Comparison of ENCODE assay signal across 8 mouse cellular contexts in genomic region chr1:176212922-176213644, GRCm38 (mm10).
DNase-seq lines count a peak whose midpoint lies in the region; ATAC-seq lines count a peak whose summit lies in the region.

No protein-coding gene starts in this region.

- no peak for ATAC-seq in heart, embryonic 14.5 days (ENCODE audit: insufficient number of reproducible peaks, insufficient read depth, low FRiP score, low read depth)
- no peak for ATAC-seq in limb, embryonic 15.5 days (ENCODE audit: insufficient number of reproducible peaks, low FRiP score, low TSS enrichment, low read depth)

- peak overlapping the region; percentile 10 to 19; a peak in 3 of 4 replicates for H3K4me3 ChIP-seq in heart, embryonic 14.5 days (ENCODE audit: control insufficient read depth in 1 of 2, insufficient read depth in 1 of 2, low read depth in 1 of 2, low read length in 2 of 2)
- H3K4me3 ChIP-seq in forebrain, embryonic 10.5 days = no peak overlapping the region
- no peak overlapping the region for H3K4me3 ChIP-seq in limb, embryonic 15.5 days

- DNase-seq in heart, adult 18-20 months = no peak
- peak; percentile 17 for DNase-seq in brain, adult 2 months (ENCODE audit: low read depth, low spot score)
- no peak for DNase-seq in forebrain, embryonic 10.5 days (ENCODE audit: extremely low spot score, low spot score)
- no peak for DNase-seq in frontal cortex, postnatal 25 days (ENCODE audit: low spot score in 2 of 2)
- no peak for DNase-seq in spleen, postnatal 36 days (ENCODE audit: low spot score in 2 of 2)
- no peak for DNase-seq in right cerebral cortex, postnatal 25 days

- H3K4me1 ChIP-seq in heart, embryonic 14.5 days (ENCODE audit: control insufficient read depth in 2 of 2, insufficient read depth in 2 of 2, low read length in 2 of 2) = peaks cover 4 to 7% of the 10 kb centered on the region in 2 experiments; a peak in 2 of 4 replicates
- peaks cover 28% of the 10 kb centered on the region for H3K4me1 ChIP-seq in forebrain, embryonic 10.5 days
- H3K4me1 ChIP-seq in limb, embryonic 15.5 days = peaks cover 5% of the 10 kb centered on the region; the same call in 1 of the 2 replicates

- H3K27me3 ChIP-seq in heart, embryonic 14.5 days (ENCODE audit: control insufficient read depth, insufficient read depth, low read length) = no peaks in the 10 kb centered on the region
- 0 out of 2 replicates have a peak, but pooled peaks cover 3% of the 10 kb centered on the region for H3K27me3 ChIP-seq in forebrain, embryonic 10.5 days (ENCODE audit: poor library complexity, severe bottlenecking)
- no peaks in the 10 kb centered on the region for H3K27me3 ChIP-seq in limb, embryonic 15.5 days

- 57% methylated on average over 9 of the region's 9 CpGs for WGBS in heart, embryonic 14.5 days
- 64% methylated on average over 9 of the region's 9 CpGs for WGBS in forebrain, embryonic 10.5 days
- WGBS in limb, embryonic 15.5 days = 68% methylated on average over 9 of the region's 9 CpGs

- H3K36me3 ChIP-seq in heart, embryonic 14.5 days (ENCODE audit: control insufficient read depth, insufficient read depth, low read length) = no peaks in the 10 kb centered on the region
- no peaks in the 10 kb centered on the region for H3K36me3 ChIP-seq in forebrain, embryonic 10.5 days (replicated peaks)
- no peaks in the 10 kb centered on the region for H3K36me3 ChIP-seq in limb, embryonic 15.5 days

- H3K27ac ChIP-seq in heart, embryonic 14.5 days (replicated peaks in 1 of 2; ENCODE audit: control insufficient read depth in 1 of 2, insufficient read depth in 1 of 2, low read depth in 2 of 2, low read length in 2 of 2) = no peak overlapping the region
- H3K27ac ChIP-seq in forebrain, embryonic 10.5 days = peak overlapping the region; percentile 54
- no peak overlapping the region for H3K27ac ChIP-seq in limb, embryonic 15.5 days

- H3K9me3 ChIP-seq in heart, embryonic 14.5 days (ENCODE audit: control insufficient read depth, low read length) = no peaks in the 10 kb centered on the region
- no peaks in the 10 kb centered on the region for H3K9me3 ChIP-seq in forebrain, embryonic 10.5 days
- H3K9me3 ChIP-seq in limb, embryonic 15.5 days = no peaks in the 10 kb centered on the region

- H3K9ac ChIP-seq in heart, embryonic 14.5 days (ENCODE audit: low read length) = no peak overlapping the region
- H3K9ac ChIP-seq in limb, embryonic 15.5 days = no peak overlapping the region

- H3K4me2 ChIP-seq in heart, embryonic 14.5 days (ENCODE audit: low read length) = peak overlapping the region; percentile 54
- peak overlapping the region; percentile 29 for H3K4me2 ChIP-seq in limb, embryonic 15.5 days

Comparison
In these comparisons a context has a peak if more than half of its experiments do, and no peak if none do; other contexts are left out.
1. H3K4me3 ChIP-seq: peak in heart, embryonic 14.5 days (2 of 2); none in forebrain, embryonic 10.5 days (single experiment) and limb, embryonic 15.5 days (single experiment).